Mouse (Mus musculus) midbrain, embryonic 10.5 days (tissue): Measurements from ENCODE around the gene Skp1a. TPM values are rescaled to one million over a fixed set of nuclear protein-coding genes. Genes with fewer than 3 reads are reported as not detected.
"Not testable (repeated sequence)": the region's sequence is repeated elsewhere in the genome, so short reads cannot be mapped to it uniquely, and the experiment has no call there.

Experiments used
- DNase-seq: peaks from one replicate; pipeline ENCODE4 v3.0.0-alpha.2; 2017; ENCODE audit warnings: low spot score
- H3K27ac ChIP-seq: fragments of 300-500 bp; sonication (generic); replicated peaks from 2 replicates; pipeline ENCODE4 v1.5.1; 2016; ENCODE audit warnings: mild to moderate bottlenecking
- H3K27me3 ChIP-seq: fragments of 300-500 bp; sonication (generic); 2 replicates; pipeline ENCODE4 v1.6.1; 2016; ENCODE audit warnings: low read depth, mild to moderate bottlenecking; ENCODE audit not compliant: poor library complexity, severe bottlenecking
- H3K36me3 ChIP-seq: fragments of 300-500 bp; sonication (generic); 2 replicates; pipeline ENCODE4 v1.6.1; 2016; ENCODE audit warnings: mild to moderate bottlenecking, moderate library complexity
- H3K4me1 ChIP-seq: fragments of 300-500 bp; sonication (generic); 2 replicates; pipeline ENCODE4 v1.6.1; 2016
- H3K4me3 ChIP-seq: fragments of 300-500 bp; sonication (generic); 2 replicates; pipeline ENCODE4 v1.5.1; 2016; ENCODE audit warnings: mild to moderate bottlenecking, moderate library complexity
- H3K9me3 ChIP-seq: fragments of 300-500 bp; sonication (generic); replicated peaks from 2 replicates; pipeline ENCODE4 v1.6.1; 2016; ENCODE audit warnings: mild to moderate bottlenecking
- WGBS: fragments of 180-500 bp; shearing (Covaris S2); methylation state at CpG from one replicate; pipeline ENCODE4 v1.1.7; 2016; 5-methylcytosine and 5-hydroxymethylcytosine counted together
- polyA plus RNA-seq: library from polyadenylated mRNA; unstranded; fragments of >200 nt; fragmentation: Nextera tagmentation; extraction: Ambion mirVana; gene quantifications from 2 replicates; pipeline ENCODE4 v1.2.1, GENCODE M21; 2016

The Skp1a gene
- polyA plus RNA-seq, result 916 and 943 TPM in 2 replicates

DNA sequence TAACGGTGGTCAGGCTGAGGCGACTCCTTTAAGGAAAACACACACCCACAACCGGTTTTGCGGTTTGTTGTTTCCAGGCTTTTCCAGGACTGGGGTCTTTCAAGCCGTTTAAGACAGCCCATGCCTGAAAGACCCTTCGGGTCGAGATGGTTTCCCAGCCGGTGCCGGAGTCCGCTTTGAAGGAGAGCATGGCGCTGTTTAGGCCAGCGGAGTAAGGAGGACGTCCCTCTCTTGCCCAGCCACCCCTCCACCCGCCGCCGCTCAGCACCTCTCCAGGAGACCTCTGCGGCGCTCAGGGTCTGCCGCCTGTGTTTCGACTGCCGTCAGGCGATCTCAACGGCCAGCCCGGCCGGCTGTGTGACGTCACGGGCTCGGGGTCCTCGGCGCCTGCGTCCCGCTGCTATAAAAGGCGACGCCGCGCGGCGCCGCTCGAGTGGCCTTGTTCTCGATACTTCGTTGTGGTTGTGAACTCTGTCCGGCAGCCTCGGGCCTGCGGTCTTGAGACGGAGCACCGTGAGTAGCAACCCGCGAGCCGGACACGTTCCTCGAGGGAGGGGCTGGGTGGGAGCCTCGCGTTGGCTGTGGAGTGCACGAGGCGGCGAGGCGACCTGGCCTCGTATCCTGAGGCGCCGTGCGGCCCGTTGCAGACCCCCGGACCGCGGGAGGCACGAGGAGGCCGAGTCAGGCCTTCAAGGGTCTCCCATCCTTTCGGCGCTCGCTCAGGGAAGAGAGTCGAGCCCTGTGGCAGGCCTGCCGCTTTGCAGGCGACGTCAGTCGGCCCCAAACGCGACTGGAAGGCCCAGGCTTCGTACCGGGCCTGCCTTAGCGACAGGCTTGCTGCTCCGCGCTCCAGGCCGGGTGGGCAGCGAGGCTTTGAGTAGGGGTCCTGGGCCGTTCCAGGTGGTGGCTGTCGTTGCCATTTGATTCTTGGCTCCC is at the start of gene Skp1a:
Gene Skp1a, plus strand, starts transcription at position 390 of the 936 bp plus-strand sequence.
- H3K27ac ChIP-seq, result peak within 1 kb of the TSS; percentile 100
- DNase-seq, result peak; percentile 93
- peaks cover 32% of the 10 kb centered on the region for H3K4me1 ChIP-seq
- no peaks in the 10 kb centered on the region for H3K27me3 ChIP-seq
- H3K4me3 ChIP-seq, result peak within 1 kb of the TSS; percentile 98
- WGBS, result under 1% methylated on average over 87 of the region's 87 CpGs
- peaks cover 21% of the 10 kb centered on the region for H3K36me3 ChIP-seq
- no peaks in the 10 kb centered on the region for H3K9me3 ChIP-seq

DNA sequence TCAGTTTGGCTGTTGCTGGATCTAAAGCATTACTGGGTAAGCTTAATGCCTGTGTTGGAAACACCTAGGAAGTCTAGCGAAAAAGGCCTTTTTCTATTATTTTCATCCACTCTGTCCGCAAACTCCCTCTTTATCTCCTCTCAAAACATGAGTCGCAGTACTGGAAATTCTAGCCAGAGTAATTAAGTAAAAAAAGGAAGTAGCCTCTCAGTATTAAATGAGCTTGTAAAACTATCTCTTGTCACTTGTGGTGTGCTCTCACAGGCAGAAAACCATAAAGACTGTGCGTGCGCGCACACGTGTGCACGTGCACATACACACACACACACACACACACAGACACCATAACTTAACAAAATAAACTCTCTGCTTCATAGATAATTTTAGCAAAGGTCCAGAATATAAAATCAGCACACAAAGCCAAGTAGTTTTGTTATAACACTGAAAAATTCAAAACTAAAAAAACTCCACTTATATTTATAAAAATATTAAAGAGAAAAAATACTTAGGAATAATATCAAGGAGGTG is 35.2 kb upstream of the Skp1a start:
- not testable (repeated sequence) for H3K9me3 ChIP-seq, H3K27me3 ChIP-seq
- WGBS, result 95% methylated on average over 8 of the region's 8 CpGs

DNA sequence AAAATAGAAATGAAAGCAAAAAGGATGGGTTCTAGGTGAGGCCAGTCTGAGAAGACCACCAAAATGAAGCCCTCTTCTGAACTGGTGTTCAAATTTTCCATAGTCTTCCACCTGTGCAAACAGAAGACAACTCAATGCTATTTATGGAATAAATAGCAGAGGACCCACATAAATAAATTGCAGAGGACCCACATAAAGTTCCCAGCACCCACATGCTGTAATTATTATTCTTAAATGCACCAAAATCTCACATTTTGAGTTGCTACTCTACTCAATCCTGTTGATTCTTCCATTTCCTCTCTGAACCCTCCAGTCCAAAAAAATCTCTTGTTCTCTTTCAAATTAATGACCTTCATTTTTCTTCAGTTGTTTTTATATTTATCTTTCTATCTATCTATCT is 17.9 kb upstream of the Skp1a start, which contains the start of gene Olfr1371:
Gene Olfr1371, minus strand, starts transcription at position 101 of the 400 bp plus-strand sequence.
- Histone ChIP-seq H3K9me3 (no peaks in the 10 kb centered on the region), H3K4me3 (no peak within 1 kb of the TSS), H3K36me3 (no peaks in the 10 kb centered on the region), H3K27ac (no peak within 1 kb of the TSS), H3K27me3 (no peaks in the 10 kb centered on the region), H3K4me1 (no peaks in the 10 kb centered on the region)
- no peak for DNase-seq

More for the DNA sequence above, 35.2 kb upstream of the Skp1a start:
- H3K36me3 ChIP-seq, H3K4me1 ChIP-seq, DNase-seq, H3K27ac ChIP-seq, H3K4me3 ChIP-seq: not testable (repeated sequence)

DNA sequence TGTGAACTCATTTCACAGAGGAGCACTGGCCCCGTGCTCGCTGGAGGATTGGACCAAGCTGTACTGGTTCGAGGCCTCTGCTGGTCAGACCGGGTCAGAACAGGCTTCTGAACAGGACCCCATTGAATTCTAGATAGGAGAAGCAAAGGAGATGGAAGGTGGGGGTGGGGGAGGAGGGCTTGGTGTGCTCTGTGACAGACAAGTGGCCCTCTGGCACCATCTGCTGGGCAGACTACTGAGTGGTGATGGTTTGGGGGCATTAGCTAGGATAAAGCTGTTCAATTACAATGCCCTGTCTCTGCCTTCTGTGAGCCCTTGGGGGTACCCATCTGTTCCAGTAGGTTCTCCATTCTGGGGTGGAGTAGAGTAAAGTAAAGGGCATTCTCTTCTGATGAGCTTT is 11.5 kb upstream of the Skp1a start:
- Histone ChIP-seq H3K36me3 (no peaks in the 10 kb centered on the region), H3K27ac (0 out of 2 replicates have a peak overlapping the region, but pooled peaks have one; percentile 25), H3K4me3 (no peak overlapping the region), H3K27me3 (0 out of 2 replicates have a peak, but pooled peaks cover 9% of the 10 kb centered on the region), H3K4me1 (peaks cover 4% of the 10 kb centered on the region; the same call in 1 of the 2 replicates), H3K9me3 (no peaks in the 10 kb centered on the region)
- peak; percentile 74 for DNase-seq
- WGBS, result 8% methylated on average over 4 of the region's 4 CpGs

DNA sequence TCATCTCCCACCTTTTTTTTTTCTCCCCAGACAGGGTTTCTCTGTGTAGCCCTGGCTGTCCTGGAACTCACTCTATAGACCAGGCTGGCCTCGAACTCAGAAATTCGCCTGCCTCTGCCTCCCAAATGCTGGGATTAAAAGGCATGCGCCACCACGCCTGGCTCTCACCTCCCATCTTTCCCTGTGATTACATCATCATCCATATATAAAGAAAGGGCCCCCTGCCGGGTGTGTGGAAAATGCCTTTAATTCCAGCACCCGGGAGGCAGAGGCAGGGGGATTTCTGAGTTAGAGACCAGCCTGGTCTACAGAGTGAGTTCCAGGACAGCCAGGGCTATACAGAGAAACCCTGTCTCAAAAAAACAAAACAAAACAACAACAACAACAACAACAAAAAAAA is 9.9 kb upstream of the Skp1a start:
- not testable (repeated sequence) for DNase-seq, H3K9me3 ChIP-seq, H3K4me1 ChIP-seq, H3K27me3 ChIP-seq, H3K36me3 ChIP-seq, H3K4me3 ChIP-seq, H3K27ac ChIP-seq
- 88% methylated on average over 6 of the region's 6 CpGs for WGBS

DNA sequence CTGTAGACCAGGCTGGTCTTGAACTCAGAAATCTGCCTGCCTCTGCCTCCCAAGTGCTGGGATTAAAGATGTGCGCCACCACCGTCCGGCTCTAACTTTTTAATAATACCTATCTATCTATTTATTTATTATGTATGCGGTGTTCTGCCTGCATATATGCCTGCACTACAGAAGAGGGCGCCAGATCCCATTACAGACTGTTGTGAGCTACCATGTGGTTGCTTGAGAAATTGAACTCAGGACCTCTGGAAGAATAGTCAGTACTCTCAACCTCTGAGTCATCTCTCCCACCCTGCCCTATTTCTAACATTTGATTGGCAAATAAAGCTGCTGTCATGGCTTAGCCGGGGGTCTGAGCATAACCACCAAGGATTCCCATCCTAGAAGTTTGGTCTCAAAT is 8.9 kb upstream of the Skp1a start:
- peaks cover 4% of the 10 kb centered on the region; the same call in 1 of the 2 replicates for H3K4me1 ChIP-seq
- H3K27ac ChIP-seq, result no peak overlapping the region
- H3K27me3 ChIP-seq, result 0 out of 2 replicates have a peak, but pooled peaks cover 9% of the 10 kb centered on the region
- H3K4me3 ChIP-seq, result no peak overlapping the region
- H3K36me3 ChIP-seq, result no peaks in the 10 kb centered on the region
- 76% methylated on average over 6 of the region's 6 CpGs for WGBS
- no peak for DNase-seq
- no peaks in the 10 kb centered on the region for H3K9me3 ChIP-seq

DNA sequence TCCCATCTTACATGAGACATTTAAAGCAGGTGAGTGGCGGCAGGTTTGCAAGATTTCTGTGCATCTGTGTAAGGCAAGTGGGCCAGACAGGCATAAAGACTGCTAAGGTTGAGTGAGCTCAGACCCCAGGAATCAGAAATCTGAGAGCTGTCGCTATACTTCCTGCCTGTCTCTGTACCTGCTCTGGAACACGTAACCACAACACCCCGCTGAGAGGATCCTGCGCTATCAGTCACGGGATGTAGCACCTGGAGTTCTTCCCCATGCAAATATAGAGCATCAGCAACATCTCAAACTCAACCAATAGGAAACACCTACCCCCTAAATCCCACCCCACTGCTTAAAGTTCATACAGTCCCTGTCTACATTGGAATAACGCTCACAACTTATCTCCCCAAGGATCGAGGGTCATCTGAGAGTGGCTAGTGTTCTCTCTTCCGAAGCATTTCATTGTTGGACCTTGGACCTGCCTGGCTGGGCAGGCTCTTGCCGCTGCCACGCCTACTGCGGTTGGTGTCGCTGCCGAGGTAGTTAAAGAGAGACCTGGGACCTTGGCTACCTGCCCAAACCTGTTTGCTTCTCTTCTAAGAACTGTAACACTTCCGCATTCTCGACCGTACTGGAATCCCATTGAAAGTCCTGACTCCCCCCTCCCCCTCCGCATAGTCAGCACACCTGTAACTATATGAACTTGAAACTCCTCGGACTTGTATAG is 7.7 kb upstream of the Skp1a start:
- WGBS, result 20% methylated on average over 19 of the region's 19 CpGs

DNA sequence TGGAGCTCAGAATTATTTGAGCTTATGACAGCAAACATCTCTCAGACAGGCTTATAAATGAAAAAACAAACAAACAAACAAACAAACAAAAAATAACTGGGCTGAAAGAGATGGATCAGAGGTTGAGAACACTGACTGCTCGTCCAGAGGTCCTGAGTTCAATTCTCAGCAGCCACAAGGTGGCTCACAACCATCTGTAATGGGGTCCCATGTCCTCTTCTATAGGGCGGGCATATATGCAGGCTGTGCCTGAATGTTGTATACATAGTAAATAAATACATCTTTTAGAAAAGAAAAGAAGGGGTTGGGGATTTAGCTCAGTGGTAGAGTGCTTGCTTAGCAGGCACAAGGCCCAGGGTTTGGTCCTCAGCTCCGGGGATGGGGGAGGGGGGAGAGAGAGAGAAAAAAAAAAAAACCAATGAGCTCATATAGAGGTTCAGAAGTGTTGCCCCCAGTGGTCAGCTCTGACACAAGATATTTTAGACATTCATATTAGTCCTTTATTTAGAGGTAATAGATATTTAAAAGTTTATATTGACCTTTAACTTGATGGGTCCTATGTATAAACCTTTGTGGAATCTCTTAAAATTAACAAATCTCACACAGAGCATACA is 5.7 kb upstream of the Skp1a start:
- H3K4me1 ChIP-seq, result peaks cover 7% of the 10 kb centered on the region
- H3K4me3 ChIP-seq, result no peak overlapping the region
- H3K36me3 ChIP-seq, result no peaks in the 10 kb centered on the region
- WGBS, result 77% methylated on average over 3 of the region's 3 CpGs
- no peak for DNase-seq
- 0 out of 2 replicates have a peak, but pooled peaks cover 9% of the 10 kb centered on the region for H3K27me3 ChIP-seq
- H3K9me3 ChIP-seq, result no peaks in the 10 kb centered on the region
- H3K27ac ChIP-seq, result no peak overlapping the region

More for the DNA sequence above, 7.7 kb upstream of the Skp1a start:
- no peaks in the 10 kb centered on the region for H3K36me3 ChIP-seq
- H3K27ac ChIP-seq, result no peak overlapping the region
- H3K27me3 ChIP-seq, result 0 out of 2 replicates have a peak, but pooled peaks cover 9% of the 10 kb centered on the region
- H3K4me1 ChIP-seq, result peaks cover 4% of the 10 kb centered on the region; the same call in 1 of the 2 replicates
- H3K4me3 ChIP-seq, result no peak overlapping the region
- DNase-seq, result no peak
- H3K9me3 ChIP-seq, result no peaks in the 10 kb centered on the region

DNA sequence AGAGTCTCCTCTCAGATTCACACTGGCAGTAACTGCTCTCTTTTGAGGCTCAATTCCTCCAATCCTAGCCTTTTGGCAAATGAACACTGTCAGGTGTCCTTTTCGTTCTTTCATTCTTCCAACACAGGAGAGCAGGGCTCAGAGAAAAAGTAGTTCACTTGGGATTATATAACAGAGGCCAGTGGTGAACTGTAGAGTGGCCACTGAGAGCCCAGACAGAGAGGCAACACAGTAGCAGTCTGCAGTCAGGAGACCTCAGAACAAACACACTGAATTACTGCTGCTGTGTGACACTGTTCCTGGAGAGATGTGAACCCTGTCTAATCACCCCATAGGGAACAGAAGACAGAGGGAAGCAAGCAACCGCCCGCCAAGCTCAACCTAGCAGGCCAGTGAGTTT is 4.7 kb upstream of the Skp1a start:
- no peaks in the 10 kb centered on the region for H3K9me3 ChIP-seq
- 0 out of 2 replicates have a peak, but pooled peaks cover 9% of the 10 kb centered on the region for H3K27me3 ChIP-seq
- H3K36me3 ChIP-seq, result no peaks in the 10 kb centered on the region
- H3K4me3 ChIP-seq, result no peak overlapping the region
- 65% methylated on average over 3 of the region's 3 CpGs for WGBS
- no peak for DNase-seq
- H3K27ac ChIP-seq, result no peak overlapping the region
- peaks cover 9% of the 10 kb centered on the region for H3K4me1 ChIP-seq

DNA sequence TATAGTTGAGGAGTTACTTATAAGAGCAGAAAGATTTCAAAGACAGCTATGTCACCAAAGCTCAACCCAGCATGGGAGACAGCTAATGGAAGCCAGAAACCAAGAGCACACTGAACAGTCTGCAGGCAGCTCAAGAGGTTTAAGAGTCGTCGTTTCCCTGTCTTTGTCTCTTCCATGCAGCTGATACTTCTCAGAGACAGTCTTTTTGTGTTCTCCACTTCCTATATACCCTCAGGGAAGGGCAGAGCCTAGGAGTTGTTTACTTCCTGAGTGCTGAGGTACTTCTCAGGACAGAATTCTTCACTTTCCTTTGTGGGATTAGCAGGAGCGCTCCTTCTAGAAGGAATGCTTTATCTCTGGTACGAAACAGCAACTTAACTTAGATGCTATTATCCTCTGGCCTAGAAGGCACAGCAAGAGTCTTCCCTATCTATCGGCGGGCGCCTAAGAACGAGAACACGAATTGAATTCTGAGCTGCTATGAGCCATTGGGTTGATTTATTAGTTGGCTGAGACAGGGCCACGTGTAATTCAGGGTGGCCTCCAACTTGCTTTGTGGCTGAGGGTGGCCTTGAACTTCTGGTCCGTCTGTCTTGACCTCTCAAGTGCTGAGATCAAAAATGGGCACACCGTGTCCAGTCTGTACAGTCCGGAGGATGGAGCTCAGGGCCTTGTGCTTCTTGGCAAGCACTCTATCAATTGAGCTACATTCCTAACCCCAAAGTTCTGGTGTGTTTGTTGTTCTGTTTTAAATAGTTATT is 4.1 kb upstream of the Skp1a start:
- no peaks in the 10 kb centered on the region for H3K36me3 ChIP-seq
- H3K4me1 ChIP-seq, result peaks cover 10% of the 10 kb centered on the region
- H3K4me3 ChIP-seq, result no peak overlapping the region
- no peak overlapping the region for H3K27ac ChIP-seq
- H3K9me3 ChIP-seq, result no peaks in the 10 kb centered on the region
- DNase-seq, result no peak
- 86% methylated on average over 13 of the region's 13 CpGs for WGBS
- H3K27me3 ChIP-seq, result 0 out of 2 replicates have a peak, but pooled peaks cover 9% of the 10 kb centered on the region

DNA sequence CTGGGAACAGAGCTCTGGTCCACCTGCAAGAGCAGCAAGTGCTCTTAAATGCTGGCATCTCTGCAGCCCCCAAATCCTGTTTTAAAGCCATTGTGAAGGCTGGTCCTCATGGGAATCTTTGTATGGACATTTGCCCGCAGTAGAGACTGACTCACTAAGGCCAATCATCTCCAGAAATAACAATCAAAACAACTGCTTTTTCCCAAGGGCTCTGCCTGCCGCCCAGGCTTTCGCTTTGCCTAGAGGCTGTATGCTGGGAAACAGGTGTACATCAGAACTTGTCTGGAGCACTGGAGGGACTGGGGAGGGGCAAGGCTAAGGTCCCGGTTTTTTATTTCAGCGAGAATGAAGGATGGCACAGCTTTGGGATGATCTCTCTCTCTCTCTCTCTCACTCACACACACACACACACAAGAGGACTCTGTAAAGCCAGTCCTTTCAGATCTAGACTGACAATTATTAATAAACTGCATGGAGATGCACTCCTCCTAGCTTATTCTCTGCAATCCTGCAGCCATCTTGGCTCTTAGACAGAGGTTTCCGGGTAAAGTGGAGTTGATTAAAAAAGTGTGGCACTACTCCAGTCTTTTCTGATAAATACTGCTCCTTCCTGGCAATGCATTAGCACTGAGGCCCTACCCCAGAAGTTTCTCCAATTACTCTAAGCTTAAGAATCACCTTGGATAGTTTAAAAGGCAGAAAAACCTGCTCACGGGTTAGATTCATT is 2.9 kb upstream of the Skp1a start:
- Histone ChIP-seq H3K27ac (no peak overlapping the region), H3K4me3 (no peak overlapping the region), H3K36me3 (no peaks in the 10 kb centered on the region), H3K9me3 (no peaks in the 10 kb centered on the region), H3K4me1 (peaks cover 23% of the 10 kb centered on the region), H3K27me3 (0 out of 2 replicates have a peak, but pooled peaks cover 6% of the 10 kb centered on the region)
- DNase-seq, result no peak
- 89% methylated on average over 7 of the region's 7 CpGs for WGBS
